9 mouse cellular contexts compared by ENCODE assay signal in genomic region chr7:67463565-67463964, GRCm38 (mm10).
DNase-seq lines count a peak whose midpoint lies in the region; ATAC-seq lines count a peak whose summit lies in the region.
"Had no signal": no experiment of that assay in that cellular context is flagged by ENCODE, and none has a peak within 500 bp of the region (broad histone marks: within the 10 kb centered on the region; RNA-seq: fewer than 3 reads in every experiment).

No protein-coding gene starts in this region.

- no peaks in the 10 kb centered on the region for H3K9me3 ChIP-seq in hindbrain, embryonic 14.5 days (ENCODE audit: control insufficient read depth, low read length)
- no peaks in the 10 kb centered on the region for H3K9me3 ChIP-seq in lung, embryonic 16.5 days (ENCODE audit: control insufficient read depth, low read length)
- H3K9me3 ChIP-seq: embryonic facial prominence, embryonic 12.5 days had no signal

- H3K36me3 ChIP-seq in hindbrain, embryonic 14.5 days (replicated peaks; ENCODE audit: control insufficient read depth, insufficient read depth) = no peaks in the 10 kb centered on the region
- no peaks in the 10 kb centered on the region for H3K36me3 ChIP-seq in lung, embryonic 16.5 days (ENCODE audit: control insufficient read depth, insufficient read depth, low read length)
- H3K36me3 ChIP-seq: embryonic facial prominence, embryonic 12.5 days had no signal

- no peak overlapping the region for H3K4me3 ChIP-seq in hindbrain, embryonic 14.5 days (replicated peaks; ENCODE audit: low read length)
- H3K4me3 ChIP-seq in lung, embryonic 16.5 days (ENCODE audit: low read length) = no peak overlapping the region
- H3K4me3 ChIP-seq: embryonic facial prominence, embryonic 12.5 days had no signal

- H3K4me2 ChIP-seq in hindbrain, embryonic 14.5 days (replicated peaks) = no peak overlapping the region
- no peak overlapping the region for H3K4me2 ChIP-seq in lung, embryonic 16.5 days (ENCODE audit: low read depth, low read length)
- H3K4me2 ChIP-seq: embryonic facial prominence, embryonic 12.5 days had no signal

- no peak overlapping the region for H3K9ac ChIP-seq in hindbrain, embryonic 14.5 days
- H3K9ac ChIP-seq in lung, embryonic 16.5 days (ENCODE audit: low read length) = peak overlapping the region; percentile 5; the same call in 1 of the 2 replicates
- H3K9ac ChIP-seq: embryonic facial prominence, embryonic 12.5 days had no signal

- no peak overlapping the region for H3K27ac ChIP-seq in hindbrain, embryonic 14.5 days
- H3K27ac ChIP-seq in lung, embryonic 16.5 days (ENCODE audit: low read length) = peak overlapping the region; percentile 90
- H3K27ac ChIP-seq: embryonic facial prominence, embryonic 12.5 days had no signal

- DNase-seq in adrenal gland, adult 8-10 months = peak; percentile 70
- no peak for DNase-seq in adrenal gland, postnatal 4 days (ENCODE audit: low spot score in 2 of 2)
- peak; percentile 66 for DNase-seq in embryo, embryonic 9.5 days (ENCODE audit: extremely low spot score)
- no peak for DNase-seq in hindbrain, embryonic 14.5 days (ENCODE audit: low spot score)
- DNase-seq in skeletal muscle tissue, adult 2 months (ENCODE audit: low read depth, low spot score) = peak; percentile 60
- DNase-seq in cerebellum, adult 11 months = no peak
- no peak for DNase-seq in thymus, adult 18-20 months

- H3K27me3 ChIP-seq in hindbrain, embryonic 14.5 days (ENCODE audit: control insufficient read depth, insufficient read depth, low read length) = no peaks in the 10 kb centered on the region
- no peaks in the 10 kb centered on the region for H3K27me3 ChIP-seq in lung, embryonic 16.5 days (ENCODE audit: control insufficient read depth, insufficient read depth, low read depth, low read length)

- 9% methylated on average over 7 of the region's 7 CpGs for WGBS in hindbrain, embryonic 14.5 days
- 14% methylated on average over 7 of the region's 7 CpGs for WGBS in lung, embryonic 16.5 days

- peak; percentile 22; the same call in 1 of the 2 replicates for ATAC-seq in hindbrain, embryonic 14.5 days (ENCODE audit: low FRiP score)
- ATAC-seq in lung, embryonic 16.5 days (ENCODE audit: low read depth) = peak; percentile 74

- peaks cover 11% of the 10 kb centered on the region for H3K4me1 ChIP-seq in hindbrain, embryonic 14.5 days (replicated peaks; ENCODE audit: control insufficient read depth, insufficient read depth, low read length)
- peaks cover 37% of the 10 kb centered on the region for H3K4me1 ChIP-seq in lung, embryonic 16.5 days (replicated peaks; ENCODE audit: control insufficient read depth, insufficient read depth, low read length)
- H3K4me1 ChIP-seq: embryonic facial prominence, embryonic 12.5 days had no signal

Comparison
In these comparisons a context has a peak if more than half of its experiments do, and no peak if none do; other contexts are left out.
1. DNase-seq: peak in adrenal gland, adult 8-10 months (single experiment), embryo, embryonic 9.5 days (single experiment) and skeletal muscle tissue, adult 2 months (single experiment); none in adrenal gland, postnatal 4 days (0 of 2), hindbrain, embryonic 14.5 days (single experiment), cerebellum, adult 11 months (single experiment) and thymus, adult 18-20 months (0 of 2).